Mouse (Mus musculus) forebrain, embryonic 13.5 days (tissue): ENCODE measurements around the gene Tapbpl. TPM values are rescaled to one million over a fixed set of nuclear protein-coding genes. Genes with fewer than 3 reads are reported as not detected.

Experiments
- ATAC-seq: fragments of 200-750 bp; cut with Nextera tagmentation; 2 replicates; pipeline ENCODE4 v1.8.0; 2017
- H3K27ac ChIP-seq: fragments of 300-500 bp; sonication (generic); 2 replicates; pipeline ENCODE4 v1.5.1; 2015; ENCODE audit warnings: inconsistent platforms, mild to moderate bottlenecking, moderate library complexity
- H3K27me3 ChIP-seq: fragments of 300-500 bp; sonication (generic); 2 replicates; pipeline ENCODE4 v1.6.1; 2015; ENCODE audit warnings: mild to moderate bottlenecking, inconsistent platforms
- H3K36me3 ChIP-seq: fragments of 300-500 bp; sonication (generic); 2 replicates; pipeline ENCODE4 v1.6.1; 2015; ENCODE audit warnings: mild to moderate bottlenecking, inconsistent platforms; ENCODE audit not compliant: poor library complexity, severe bottlenecking
- H3K4me1 ChIP-seq: fragments of 300-500 bp; sonication (generic); 2 replicates; pipeline ENCODE4 v1.6.1; 2015; ENCODE audit warnings: inconsistent platforms
- H3K4me2 ChIP-seq: fragments of 300-500 bp; sonication (generic); 2 replicates; pipeline ENCODE4 v1.6.1; 2015; ENCODE audit warnings: inconsistent platforms, mild to moderate bottlenecking, moderate library complexity
- H3K4me3 ChIP-seq: fragments of 300-500 bp; sonication (generic); 2 replicates; pipeline ENCODE4 v1.5.1; 2015; ENCODE audit warnings: mild to moderate bottlenecking, inconsistent platforms
- H3K9ac ChIP-seq: fragments of 300-500 bp; sonication (generic); 2 replicates; pipeline ENCODE4 v1.6.1; 2015; ENCODE audit warnings: mild to moderate bottlenecking, inconsistent platforms
- H3K9me3 ChIP-seq: fragments of 300-500 bp; sonication (generic); replicated peaks from 2 replicates; pipeline ENCODE4 v1.6.1; 2016; ENCODE audit warnings: inconsistent platforms
- WGBS: fragments of 180-500 bp; shearing (Covaris S2); methylation state at CpG from one replicate; pipeline ENCODE4 v1.1.7; 2015; 5-methylcytosine and 5-hydroxymethylcytosine counted together
- polyA plus RNA-seq: library from polyadenylated mRNA; unstranded; fragments of >200 nt; fragmentation: Nextera tagmentation; extraction: Ambion mirVana; gene quantifications from 2 replicates; pipeline ENCODE4 v1.2.1, GENCODE M21; 2015

Gene Tapbpl
- polyA plus RNA-seq, 1 experiment from 2014 or later: 2.2 TPM

- H3K4me1 ChIP-seq: no peaks in the 10 kb centered on the region
- H3K4me3 ChIP-seq: no peak overlapping the region
- no peak overlapping the region for H3K27ac ChIP-seq
- no peaks in the 10 kb centered on the region for H3K9me3 ChIP-seq
- H3K9ac ChIP-seq: no peak overlapping the region
- WGBS: 86% methylated on average over 10 of the region's 10 CpGs
- ATAC-seq: no peak
- H3K4me2 ChIP-seq: no peak overlapping the region
- H3K36me3 ChIP-seq: no peaks in the 10 kb centered on the region
- no peaks in the 10 kb centered on the region for H3K27me3 ChIP-seq
These were observed 28.4 kb upstream of the Tapbpl start for GRCm38 (mm10) chr6:125260006-125260555.

- H3K9ac ChIP-seq: no peak overlapping the region
- H3K4me2 ChIP-seq: no peak overlapping the region
- no peaks in the 10 kb centered on the region for H3K36me3 ChIP-seq
- 0 out of 2 replicates have a peak, but pooled peaks cover 3% of the 10 kb centered on the region for H3K4me1 ChIP-seq
- ATAC-seq: no peak
- H3K9me3 ChIP-seq: no peaks in the 10 kb centered on the region
- H3K27ac ChIP-seq: no peak overlapping the region
- no peak overlapping the region for H3K4me3 ChIP-seq
- 77% methylated on average over 8 of the region's 8 CpGs for WGBS
- H3K27me3 ChIP-seq: no peaks in the 10 kb centered on the region
These were observed 24.7 kb upstream of the Tapbpl start for GRCm38 (mm10) chr6:125256222-125256966.

DNA sequence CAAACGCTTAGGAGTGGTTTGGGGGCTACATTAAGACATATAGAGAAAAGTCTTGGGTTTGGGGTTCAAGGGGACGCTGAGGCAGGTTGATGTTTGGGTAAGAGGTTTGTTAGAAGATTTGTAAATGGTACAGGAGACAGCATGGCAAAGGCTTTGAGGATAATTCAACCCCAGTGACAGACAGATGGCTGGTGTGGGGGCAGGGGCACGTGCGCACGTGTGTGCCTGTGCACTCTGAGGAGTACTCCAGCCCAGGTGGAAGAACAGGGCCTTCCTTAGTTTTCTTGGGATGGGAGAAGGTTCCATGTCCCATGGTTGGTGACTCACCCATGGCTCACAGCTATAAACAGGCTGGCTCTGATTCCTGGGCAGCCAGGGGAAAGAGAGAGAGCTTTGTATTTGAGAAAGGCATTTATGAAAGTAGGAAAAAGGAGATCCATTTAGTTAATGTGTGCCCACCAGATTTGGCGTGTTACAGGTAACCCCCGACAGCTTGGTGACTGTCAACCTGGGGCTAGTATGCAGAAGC, 23.9 kb upstream of the Tapbpl start:
- no peak for ATAC-seq

GRCm38 (mm10) chr6:125253863-125254715, 22.4 kb upstream of the Tapbpl start:
- Histone ChIP-seq H3K27ac (no peak overlapping the region), H3K4me1 (0 out of 2 replicates have a peak, but pooled peaks cover 3% of the 10 kb centered on the region), H3K9ac (no peak overlapping the region), H3K9me3 (no peaks in the 10 kb centered on the region), H3K36me3 (no peaks in the 10 kb centered on the region), H3K4me2 (no peak overlapping the region), H3K4me3 (no peak overlapping the region), H3K27me3 (no peaks in the 10 kb centered on the region)
- no peak for ATAC-seq
- WGBS: 81% methylated on average over 14 of the region's 14 CpGs

More for the DNA sequence above, 23.9 kb upstream of the Tapbpl start:
- H3K4me3 ChIP-seq: no peak overlapping the region
- H3K27me3 ChIP-seq: no peaks in the 10 kb centered on the region
- no peak overlapping the region for H3K4me2 ChIP-seq
- H3K27ac ChIP-seq: no peak overlapping the region
- H3K4me1 ChIP-seq: 0 out of 2 replicates have a peak, but pooled peaks cover 3% of the 10 kb centered on the region
- no peaks in the 10 kb centered on the region for H3K36me3 ChIP-seq
- H3K9me3 ChIP-seq: no peaks in the 10 kb centered on the region
- no peak overlapping the region for H3K9ac ChIP-seq
- 89% methylated on average over 7 of the region's 7 CpGs for WGBS

GRCm38 (mm10) chr6:125252711-125253110, 21.1 kb upstream of the Tapbpl start:
- H3K27ac ChIP-seq: no peak overlapping the region
- no peak overlapping the region for H3K4me2 ChIP-seq
- no peak overlapping the region for H3K9ac ChIP-seq
- H3K4me3 ChIP-seq: no peak overlapping the region
- no peaks in the 10 kb centered on the region for H3K9me3 ChIP-seq
- no peaks in the 10 kb centered on the region for H3K27me3 ChIP-seq
- no peaks in the 10 kb centered on the region for H3K36me3 ChIP-seq
- 93% methylated on average over 8 of the region's 8 CpGs for WGBS
- 0 out of 2 replicates have a peak, but pooled peaks cover 3% of the 10 kb centered on the region for H3K4me1 ChIP-seq
- no peak for ATAC-seq

DNA sequence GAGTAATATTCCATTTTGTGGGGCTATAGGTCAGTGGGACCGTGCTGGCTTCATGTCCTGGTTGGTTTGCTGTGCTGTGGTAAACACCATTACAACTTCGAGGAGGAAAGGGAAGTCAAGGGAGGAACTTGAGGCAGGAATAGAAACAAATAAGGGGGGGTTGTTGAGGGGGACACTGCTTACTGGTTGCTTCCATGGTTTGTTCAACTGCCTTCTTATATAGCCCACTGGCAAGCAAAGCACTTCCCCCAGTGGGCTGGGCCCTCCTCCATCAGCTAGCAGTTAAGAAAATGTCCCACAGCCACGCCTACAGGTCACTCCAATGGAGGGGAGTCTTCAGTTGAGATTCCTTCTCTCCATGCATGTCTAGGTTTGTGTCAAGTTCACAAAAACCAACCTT, 20.6 kb upstream of the Tapbpl start:
- no peak for ATAC-seq
- no peak overlapping the region for H3K4me2 ChIP-seq
- no peaks in the 10 kb centered on the region for H3K9me3 ChIP-seq
- 82% methylated on average over 3 of the region's 3 CpGs for WGBS
- H3K4me1 ChIP-seq: 0 out of 2 replicates have a peak, but pooled peaks cover 3% of the 10 kb centered on the region
- no peaks in the 10 kb centered on the region for H3K27me3 ChIP-seq
- H3K9ac ChIP-seq: no peak overlapping the region
- no peaks in the 10 kb centered on the region for H3K36me3 ChIP-seq
- no peak overlapping the region for H3K4me3 ChIP-seq
- no peak overlapping the region for H3K27ac ChIP-seq

- Histone ChIP-seq H3K4me2 (no peak overlapping the region), H3K27me3 (no peaks in the 10 kb centered on the region), H3K9ac (no peak overlapping the region), H3K9me3 (no peaks in the 10 kb centered on the region), H3K4me3 (no peak overlapping the region), H3K27ac (no peak overlapping the region), H3K36me3 (no peaks in the 10 kb centered on the region), H3K4me1 (no peaks in the 10 kb centered on the region)
- 54% methylated on average over 1 of the region's 1 CpGs for WGBS
- ATAC-seq: no peak
These were observed 12.9 kb upstream of the Tapbpl start for GRCm38 (mm10) chr6:125244551-125244950.

GRCm38 (mm10) chr6:125241566-125241965, 9.9 kb upstream of the Tapbpl start:
- Histone ChIP-seq H3K36me3 (no peaks in the 10 kb centered on the region), H3K27me3 (no peaks in the 10 kb centered on the region), H3K4me1 (no peaks in the 10 kb centered on the region), H3K9me3 (no peaks in the 10 kb centered on the region), H3K4me3 (no peak overlapping the region), H3K27ac (no peak overlapping the region), H3K4me2 (no peak overlapping the region), H3K9ac (no peak overlapping the region)
- no peak for ATAC-seq
- 85% methylated on average over 8 of the region's 8 CpGs for whole genome bisulfite sequencing

DNA sequence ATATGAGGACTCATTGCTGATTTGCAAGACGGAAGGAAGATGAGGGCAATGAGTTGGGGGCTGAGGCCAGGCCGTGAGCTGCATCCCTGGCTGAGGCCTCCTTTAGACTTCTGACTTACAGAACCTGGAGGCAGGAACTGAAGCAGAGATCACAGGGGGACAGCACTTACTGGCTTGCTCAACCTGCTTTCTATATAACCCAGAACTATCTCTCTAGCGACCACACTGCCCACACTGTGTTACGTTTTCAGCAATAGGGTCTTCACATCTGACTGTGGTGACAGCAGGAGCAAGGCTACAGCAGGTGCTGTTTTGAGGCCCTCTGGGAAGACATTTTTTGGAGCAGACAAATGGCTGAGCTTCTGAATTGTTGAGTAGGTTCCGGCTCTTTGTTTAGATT, 9.0 kb upstream of the Tapbpl start:
- no peaks in the 10 kb centered on the region for H3K4me1 ChIP-seq
- ATAC-seq: no peak
- no peak overlapping the region for H3K9ac ChIP-seq
- WGBS: 93% methylated on average over 5 of the region's 5 CpGs
- no peaks in the 10 kb centered on the region for H3K9me3 ChIP-seq
- H3K27ac ChIP-seq: no peak overlapping the region
- H3K4me2 ChIP-seq: no peak overlapping the region
- no peaks in the 10 kb centered on the region for H3K27me3 ChIP-seq
- no peaks in the 10 kb centered on the region for H3K36me3 ChIP-seq
- no peak overlapping the region for H3K4me3 ChIP-seq

GRCm38 (mm10) chr6:125239547-125239946, 7.9 kb upstream of the Tapbpl start:
- no peak for ATAC-seq
- 90% methylated on average over 5 of the region's 5 CpGs for WGBS
- H3K4me3 ChIP-seq: no peak overlapping the region
- H3K4me1 ChIP-seq: no peaks in the 10 kb centered on the region
- H3K9me3 ChIP-seq: no peaks in the 10 kb centered on the region
- no peak overlapping the region for H3K27ac ChIP-seq
- no peaks in the 10 kb centered on the region for H3K36me3 ChIP-seq
- H3K4me2 ChIP-seq: no peak overlapping the region
- H3K9ac ChIP-seq: no peak overlapping the region
- no peaks in the 10 kb centered on the region for H3K27me3 ChIP-seq

- H3K36me3 ChIP-seq: no peaks in the 10 kb centered on the region
- H3K27ac ChIP-seq: no peak overlapping the region
- H3K9ac ChIP-seq: no peak overlapping the region
- H3K4me2 ChIP-seq: no peak overlapping the region
- H3K9me3 ChIP-seq: no peaks in the 10 kb centered on the region
- H3K4me1 ChIP-seq: no peaks in the 10 kb centered on the region
- H3K4me3 ChIP-seq: no peak overlapping the region
- no peak for ATAC-seq
- no peaks in the 10 kb centered on the region for H3K27me3 ChIP-seq
- 86% methylated on average over 6 of the region's 6 CpGs for WGBS
These were observed 6.7 kb upstream of the Tapbpl start for GRCm38 (mm10) chr6:125238396-125238795.

- WGBS: 84% methylated on average over 4 of the region's 4 CpGs
- Histone ChIP-seq H3K27me3 (no peaks in the 10 kb centered on the region), H3K9ac (no peak overlapping the region), H3K4me2 (no peak overlapping the region), H3K4me1 (no peaks in the 10 kb centered on the region), H3K9me3 (no peaks in the 10 kb centered on the region), H3K27ac (no peak overlapping the region), H3K4me3 (no peak overlapping the region), H3K36me3 (no peaks in the 10 kb centered on the region)
- no peak for ATAC-seq
These were observed 5.8 kb upstream of the Tapbpl start for GRCm38 (mm10) chr6:125237421-125237820.
